Mouse (Mus musculus): ENCODE measurements around the gene Agpat2. TPM values are rescaled to one million over a fixed set of nuclear protein-coding genes. Genes with fewer than 3 reads are reported as not detected.

Gene Agpat2
- total RNA-seq, 2 experiments from 2014 or later = 9.3 to 9.4 TPM

DNA sequence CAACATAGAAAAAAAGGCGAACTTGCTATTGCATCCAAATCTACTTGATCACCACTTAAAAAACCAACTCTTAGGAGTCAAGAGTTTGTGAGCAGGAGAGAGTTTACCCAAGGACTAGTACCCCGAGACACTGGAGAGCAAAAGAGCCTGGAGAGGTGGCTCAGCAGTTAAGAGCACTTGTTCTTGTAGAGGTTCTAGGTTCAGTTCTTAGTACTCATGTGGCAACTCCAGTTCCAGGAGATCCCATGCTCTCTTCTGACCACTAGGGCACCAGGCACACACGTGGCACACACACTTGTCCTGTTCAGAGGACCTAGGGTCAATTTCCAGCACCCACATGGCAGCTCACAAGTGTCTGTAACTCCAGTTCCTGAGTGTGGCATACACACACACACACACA lies 21.9 kb upstream of the Agpat2 start:
- no peak for DNase-seq

DNA sequence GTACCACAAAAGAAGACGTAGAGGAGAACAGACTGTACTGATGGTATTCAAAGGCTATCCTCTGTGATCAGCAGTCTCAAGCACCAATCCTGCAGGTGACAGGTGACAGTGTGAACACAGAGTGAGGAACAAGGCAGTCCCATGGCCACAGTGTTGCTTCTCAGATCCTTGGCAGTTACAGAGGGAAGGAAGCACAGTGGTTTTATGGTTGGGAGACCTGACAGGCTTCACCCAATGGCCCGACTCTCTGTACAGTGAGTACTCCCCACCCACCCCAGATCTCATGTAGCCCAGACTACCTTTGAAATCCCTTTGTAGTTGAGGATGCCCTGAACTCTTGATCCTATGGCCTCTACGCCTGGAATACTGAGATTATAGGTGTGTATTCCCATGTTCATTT lies 21.2 kb upstream of the Agpat2 start:
- no peak for DNase-seq

DNA sequence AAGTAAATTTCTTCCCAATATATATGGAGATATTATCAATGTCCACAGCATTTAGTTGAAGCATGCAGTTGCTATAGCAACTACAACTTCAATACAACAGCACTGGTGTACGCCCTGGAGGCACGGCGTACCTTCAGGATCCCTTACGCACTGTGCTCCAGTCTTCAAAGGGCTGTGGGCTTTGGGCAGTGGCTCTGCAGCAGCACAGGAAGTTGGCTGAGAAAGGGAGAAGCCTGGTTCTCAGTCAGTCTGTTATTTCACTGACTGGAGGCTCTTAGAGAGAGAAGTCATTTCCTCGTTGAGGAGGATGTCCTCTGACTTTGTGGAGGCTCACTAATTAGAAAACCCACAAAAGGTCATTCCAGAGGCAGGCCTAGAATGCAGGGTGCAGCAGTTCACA lies 18.8 kb upstream of the Agpat2 start:
- no peak for DNase-seq

DNA sequence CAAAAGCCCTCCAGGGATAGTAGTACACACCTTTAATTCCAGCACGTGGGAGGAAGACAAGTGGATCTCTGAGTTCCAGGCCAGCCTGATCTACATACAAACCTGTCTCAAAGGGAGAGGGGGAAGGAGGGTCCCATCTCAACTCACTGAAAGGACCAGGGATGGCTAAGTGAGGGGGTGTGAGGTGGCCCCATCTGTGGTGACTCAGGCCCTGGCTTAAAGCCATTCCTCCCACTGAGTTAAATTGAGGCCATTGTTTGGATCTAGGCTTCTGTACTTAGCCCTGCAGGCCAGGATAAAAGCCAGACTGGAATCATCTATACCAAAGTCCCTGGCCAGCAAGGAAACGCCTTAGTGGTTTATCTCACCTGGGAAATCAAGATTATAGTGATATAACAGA lies 17.0 kb upstream of the Agpat2 start:
- DNase-seq = no peak

DNA sequence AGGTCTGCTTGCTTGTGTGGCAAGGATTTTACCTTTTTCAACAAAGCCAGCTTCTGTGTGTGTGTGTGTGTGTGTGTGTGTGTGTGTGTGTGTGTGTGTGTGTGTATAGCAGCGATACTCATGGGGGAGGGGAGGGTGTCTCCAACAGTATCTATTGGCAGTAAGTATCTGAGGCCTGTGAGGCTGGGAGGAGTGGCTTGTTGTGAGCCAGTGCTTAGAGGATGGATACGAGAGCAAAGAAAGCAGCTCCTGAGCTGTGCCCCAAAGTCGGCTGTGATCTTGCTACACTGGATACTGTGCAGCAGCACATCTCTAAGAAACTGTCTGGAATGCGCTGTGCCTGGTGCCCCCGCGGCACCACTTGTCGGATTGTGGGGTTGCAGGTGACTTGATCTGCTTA lies 13.7 kb upstream of the Agpat2 start:
- no peak for DNase-seq

DNA sequence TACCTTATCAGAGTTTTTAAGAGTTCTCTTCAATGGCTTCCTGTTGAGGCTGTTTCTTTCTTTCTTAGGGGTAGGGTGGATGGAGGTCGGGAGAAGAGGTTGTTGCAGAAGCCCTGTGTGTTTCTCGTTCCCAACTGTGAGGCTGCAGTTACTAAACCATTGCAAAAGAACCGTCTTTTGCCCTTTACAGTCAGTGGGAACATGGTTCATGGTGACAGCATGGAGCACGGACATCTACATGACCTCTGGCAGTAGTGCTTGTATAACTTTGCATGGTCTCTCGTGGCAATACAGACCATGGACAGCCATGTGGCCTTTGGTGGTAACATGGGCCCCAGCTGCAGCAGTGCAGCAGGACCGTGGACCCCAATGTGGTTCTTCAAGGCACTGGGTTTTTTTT lies 13.1 kb upstream of the Agpat2 start:
- no peak for DNase-seq

DNA sequence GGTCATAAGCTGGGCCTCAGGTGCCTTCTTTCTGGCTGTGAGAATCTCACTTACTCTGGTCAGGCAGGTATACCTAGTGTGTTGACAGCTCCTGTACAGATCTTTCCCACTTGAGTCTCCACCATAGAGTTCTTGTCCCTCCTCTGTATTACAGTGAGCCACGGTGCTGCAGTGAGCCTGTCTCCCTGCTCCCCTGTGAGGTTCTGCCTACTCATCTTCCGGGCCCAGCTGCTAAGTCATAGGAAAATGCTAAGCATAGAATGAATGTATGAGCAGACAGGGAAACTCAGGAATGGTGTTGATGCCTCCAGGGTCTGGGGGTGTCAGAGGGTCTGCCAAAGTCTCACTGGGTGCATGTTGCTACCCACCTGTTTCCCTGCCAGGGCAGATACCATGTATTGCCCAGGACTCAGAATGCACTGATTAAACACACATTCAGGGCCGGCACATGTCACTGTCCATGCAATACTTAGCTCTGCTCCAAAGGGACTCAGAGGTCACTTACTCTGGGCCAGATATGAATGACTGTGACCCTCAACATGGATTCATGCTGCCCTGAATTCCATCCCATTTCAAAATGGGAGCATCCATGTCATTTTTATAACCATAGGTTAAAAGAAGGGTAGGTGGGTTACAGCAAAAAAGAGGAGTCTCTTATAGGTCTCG lies 11.4 kb upstream of the Agpat2 start:
- DNase-seq = no peak

DNA sequence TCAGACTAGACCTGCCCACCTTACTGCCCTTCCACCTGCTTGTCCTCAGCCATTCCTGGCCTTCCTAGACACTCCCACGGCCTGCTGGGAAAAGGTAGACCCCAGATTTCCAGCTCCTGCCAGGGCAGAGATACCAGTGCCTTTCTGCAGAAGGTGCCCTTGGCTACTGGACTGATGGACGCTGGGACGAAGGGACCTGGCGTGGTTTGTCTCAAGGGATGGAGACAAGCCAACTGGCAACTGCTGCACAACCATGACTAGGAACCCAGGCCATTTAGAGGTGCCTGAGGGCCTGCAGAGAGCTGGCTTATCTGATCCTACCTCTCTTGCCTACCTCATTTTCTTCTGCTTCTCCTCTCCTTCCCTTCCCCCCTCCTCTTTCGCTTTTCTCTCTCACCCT lies 10.7 kb upstream of the Agpat2 start:
- DNase-seq = no peak

DNA sequence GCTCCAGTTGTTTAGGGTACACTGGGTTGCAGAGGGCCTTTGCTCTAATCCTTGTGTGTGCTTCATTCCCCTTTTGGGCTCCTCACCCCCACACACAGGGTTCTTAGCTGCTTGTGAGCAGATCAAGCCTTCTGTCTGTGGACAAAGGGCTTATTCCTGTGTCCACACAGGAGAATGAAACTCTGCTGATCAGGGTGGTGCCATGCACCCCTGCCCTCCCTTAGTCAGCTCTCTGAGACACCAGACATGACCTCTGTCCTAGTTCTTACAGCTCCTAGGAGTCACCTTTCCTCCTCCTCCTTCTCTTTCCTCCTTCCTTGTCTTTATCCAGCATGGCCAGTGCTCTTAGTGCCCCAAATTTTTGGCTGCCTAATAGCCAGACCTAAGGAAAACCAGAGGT lies 7.7 kb upstream of the Agpat2 start:
- no peak for DNase-seq

DNA sequence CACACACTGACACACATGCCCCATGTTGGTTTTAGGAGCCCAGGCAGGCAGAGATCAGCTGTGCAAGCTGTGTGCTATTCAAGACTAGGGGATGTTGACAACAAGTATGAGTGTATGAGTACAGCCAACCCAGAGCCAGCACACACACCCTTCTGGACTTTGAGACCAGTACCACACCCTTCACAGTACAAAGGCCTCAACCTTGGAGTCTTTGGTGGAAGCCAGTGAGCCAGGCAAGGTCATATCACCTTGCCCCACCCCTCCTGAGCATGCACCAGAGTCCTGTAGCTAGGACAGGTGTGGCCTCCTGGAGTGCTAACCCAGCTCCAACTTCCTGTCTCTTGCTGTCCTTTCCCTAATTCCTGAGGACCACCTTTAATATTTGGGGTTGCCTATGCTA lies 6.8 kb upstream of the Agpat2 start:
- no peak for DNase-seq

DNA sequence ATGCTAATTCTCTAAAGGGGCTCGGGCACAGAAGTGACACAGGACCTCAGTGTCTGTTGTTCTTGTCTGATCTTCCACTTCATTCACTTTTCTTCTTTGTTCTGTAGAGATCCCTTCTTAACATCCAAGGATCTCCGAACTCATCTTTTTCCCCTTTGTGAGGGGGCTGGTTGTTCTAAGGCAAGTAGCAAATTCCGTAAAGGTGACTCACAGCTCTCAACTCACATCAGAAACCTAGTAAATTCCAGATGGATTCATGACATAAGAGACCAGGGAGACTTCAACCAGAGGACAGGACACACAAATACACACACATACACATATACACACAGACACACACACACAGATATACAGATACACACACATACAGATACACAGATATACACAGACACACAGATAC lies 6.3 kb upstream of the Agpat2 start:
- DNase-seq = no peak

DNA sequence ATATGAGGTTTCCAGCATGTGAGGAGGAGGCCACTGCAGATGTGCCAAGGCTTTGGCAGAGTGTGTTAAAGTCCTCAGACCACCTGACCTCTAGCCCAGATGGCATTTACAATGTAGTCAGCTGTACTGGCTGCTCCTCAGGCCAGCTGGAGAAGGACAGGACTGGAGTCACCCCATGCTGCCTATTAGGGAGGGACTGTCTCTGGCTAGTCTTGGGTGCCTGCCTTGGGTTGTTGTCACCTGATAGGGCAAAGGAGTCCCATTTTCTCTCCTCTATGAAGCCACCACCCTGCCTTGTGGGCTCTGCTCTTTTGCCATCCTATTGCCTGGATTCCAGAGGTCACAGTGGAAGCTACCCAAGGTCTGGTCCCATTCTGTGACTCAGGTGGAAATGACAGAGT lies 5.0 kb upstream of the Agpat2 start:
- DNase-seq = no peak

DNA sequence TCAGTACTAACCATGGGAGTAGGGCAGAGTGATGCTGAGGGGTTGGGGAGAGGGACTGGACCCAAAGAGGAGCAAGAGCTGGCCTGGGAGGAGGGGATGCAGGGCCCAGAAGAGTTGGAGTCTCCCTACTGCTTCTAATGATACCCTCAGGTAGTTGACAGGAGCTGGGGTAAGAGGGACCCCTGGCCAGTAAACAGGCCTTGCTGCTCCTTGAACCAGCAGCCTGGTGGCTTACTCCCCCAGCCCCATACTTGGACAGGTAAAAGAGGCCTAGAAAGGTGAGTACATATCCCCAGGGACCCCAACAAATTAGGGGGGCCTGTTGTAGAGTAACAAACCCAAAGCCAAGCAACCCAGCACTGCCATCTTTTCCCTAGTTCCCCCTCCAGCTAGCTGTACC lies 4.6 kb upstream of the Agpat2 start:
- no peak for DNase-seq

DNA sequence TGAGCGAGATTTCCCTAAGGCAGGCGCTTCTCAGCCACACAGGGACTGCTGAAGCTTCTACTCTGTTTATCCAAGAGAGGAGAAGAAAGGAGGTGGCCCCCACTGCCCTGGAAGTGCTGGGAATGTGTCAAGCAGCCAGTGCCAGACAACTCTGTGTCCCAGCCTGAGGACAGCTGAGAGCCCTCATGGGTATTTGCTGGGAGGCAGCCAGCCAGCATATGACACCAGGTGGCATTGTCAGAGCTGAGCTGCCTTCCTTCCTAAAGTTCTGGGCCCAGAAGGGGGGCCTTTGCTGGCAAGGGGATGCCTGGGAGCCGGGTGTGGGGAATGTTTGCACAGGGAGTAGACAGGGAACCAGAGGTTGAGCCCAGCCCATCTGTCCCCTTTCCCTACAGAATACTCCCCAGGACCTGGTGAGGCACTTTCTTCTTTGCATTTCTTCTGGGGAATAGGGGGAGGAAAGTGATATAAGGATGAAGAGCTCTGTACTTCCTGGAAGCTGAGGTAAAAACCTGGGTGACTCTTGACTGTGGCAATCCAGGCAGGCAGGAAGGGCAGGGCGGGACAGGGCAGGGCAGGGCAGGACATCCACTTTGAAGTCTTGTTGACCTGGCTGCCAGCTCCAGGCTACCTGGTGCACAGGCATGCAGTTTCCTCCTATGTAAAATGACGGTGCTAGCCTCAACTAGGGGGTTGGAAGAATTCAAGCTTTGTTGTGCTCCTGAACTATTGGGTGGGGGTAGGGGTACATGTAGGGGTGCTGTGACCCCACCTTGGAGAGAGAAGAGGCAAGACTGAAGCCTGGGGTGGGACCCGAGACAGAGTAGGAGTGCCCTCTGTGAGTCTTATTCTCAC lies 3.1 kb upstream of the Agpat2 start:
- DNase-seq = no peak

DNA sequence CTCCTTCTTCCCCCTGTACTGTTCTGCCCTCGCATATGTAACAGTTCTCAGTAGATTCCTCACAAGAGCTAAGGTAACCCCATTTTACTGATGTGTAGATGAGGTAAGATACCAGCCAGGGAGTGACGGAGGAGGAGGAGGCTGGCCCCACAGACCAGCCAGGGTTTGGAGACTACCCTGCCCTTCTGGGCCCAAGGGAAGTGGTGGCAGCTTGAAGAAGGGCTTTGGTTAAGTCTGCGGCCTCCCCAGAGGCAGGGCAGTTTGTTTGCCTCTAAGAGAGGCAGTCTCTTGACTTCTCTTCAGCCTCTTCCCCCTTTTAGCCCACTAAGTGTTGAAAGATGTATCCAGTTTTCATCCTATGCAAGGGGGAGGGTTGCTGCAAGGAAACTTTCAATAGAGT lies 2.4 kb upstream of the Agpat2 start:
- DNase-seq = no peak

DNA sequence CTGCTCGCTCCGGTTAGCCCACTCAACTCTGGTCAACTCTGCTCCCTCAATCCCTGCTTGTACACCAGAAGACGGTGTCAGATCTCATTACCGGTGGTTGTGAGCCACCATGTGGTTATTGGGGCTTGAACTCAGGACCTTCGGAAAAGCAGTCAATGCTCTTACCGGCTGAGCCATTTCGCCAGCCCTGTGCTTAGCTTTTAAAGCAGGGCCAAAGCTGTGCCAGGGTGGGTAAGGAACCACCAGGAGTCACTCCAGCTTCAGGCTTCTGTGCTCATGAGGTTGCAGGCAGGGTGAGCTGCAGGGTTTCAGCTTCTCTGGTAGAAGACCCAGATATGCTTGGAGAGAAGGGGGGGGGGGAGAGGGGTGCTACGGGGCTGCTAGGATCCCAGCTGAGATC lies 1.1 kb upstream of the Agpat2 start:
- DNase-seq = no peak

DNA sequence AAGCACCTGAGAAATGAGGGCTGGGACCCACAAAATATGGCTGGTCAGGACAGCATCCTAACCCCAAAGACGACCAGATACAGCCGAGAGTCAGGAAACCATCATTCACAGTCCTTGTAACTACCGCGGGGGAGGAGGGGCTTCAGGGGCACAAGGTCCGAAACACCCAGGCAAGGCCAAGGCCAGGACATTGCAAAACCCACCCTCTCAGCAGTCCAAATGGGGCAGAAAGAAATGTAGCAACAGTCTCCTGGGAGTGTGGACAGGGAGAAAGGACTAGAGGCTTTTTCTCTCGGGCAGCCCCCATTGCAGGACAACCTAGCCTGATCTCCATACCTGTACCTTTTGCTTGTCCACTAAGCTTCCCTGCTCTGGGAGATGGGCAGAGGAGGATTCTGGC lies 1.1 kb downstream of the Agpat2 start:
- DNase-seq = no peak

DNA sequence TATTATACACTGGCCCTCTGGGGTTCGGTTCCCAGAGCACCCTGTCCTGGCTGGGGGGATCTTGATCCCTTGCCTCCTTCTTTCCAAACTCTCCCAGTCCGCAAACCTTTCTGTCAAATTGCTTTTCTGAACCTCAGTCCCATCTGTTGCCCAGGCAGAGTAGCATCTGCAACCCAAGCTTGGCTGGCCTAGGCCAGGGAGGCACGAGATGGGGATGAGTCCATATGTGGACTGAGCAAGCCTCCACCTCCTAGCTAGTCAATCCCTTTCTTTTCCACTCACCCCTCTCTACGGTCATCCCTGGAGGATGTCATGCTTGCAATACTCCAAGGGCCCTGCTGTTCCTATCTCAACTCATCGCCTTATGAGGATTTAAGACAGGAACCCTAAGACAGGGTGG lies 1.6 kb downstream of the Agpat2 start:
- no peak for DNase-seq

DNA sequence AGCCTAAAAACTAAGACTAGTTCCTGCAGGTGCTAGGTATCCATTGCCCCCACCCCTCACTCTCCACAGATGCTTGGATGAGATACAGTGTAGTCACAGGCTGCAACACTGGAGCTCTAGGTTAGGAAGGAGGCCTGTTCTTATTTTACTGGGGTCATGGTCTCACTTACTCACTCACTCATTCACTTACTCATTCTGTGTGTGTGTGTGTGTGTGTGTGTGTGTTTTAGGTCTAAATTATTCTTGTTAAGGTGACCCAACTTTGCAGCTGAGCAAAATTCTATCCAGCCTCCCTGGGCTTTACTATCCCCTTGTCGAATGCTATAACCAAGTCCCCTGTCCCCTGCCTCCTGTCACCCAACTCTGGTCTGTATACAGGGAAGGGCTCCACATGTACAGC lies 2.6 kb downstream of the Agpat2 start:
- no peak for DNase-seq

DNA sequence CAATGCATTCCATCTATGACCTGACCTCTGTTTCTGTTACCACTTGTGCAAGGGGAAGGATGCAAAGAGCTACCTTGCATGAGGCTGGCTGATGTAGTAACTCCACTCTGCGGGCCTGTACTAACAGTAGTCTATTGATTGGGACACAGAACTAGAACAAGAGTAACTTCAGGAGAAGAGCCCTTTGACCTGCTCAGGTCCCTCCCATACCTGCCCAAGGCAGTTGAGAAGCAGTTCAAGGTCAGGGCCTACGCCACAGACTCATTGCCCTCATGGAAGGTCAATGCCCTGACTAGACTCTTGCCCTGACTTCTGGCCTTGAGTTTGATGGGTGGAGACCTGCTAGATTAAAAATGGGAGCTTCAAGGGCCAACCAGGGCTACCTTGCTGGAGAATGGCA lies 3.6 kb downstream of the Agpat2 start:
- DNase-seq = no peak

DNA sequence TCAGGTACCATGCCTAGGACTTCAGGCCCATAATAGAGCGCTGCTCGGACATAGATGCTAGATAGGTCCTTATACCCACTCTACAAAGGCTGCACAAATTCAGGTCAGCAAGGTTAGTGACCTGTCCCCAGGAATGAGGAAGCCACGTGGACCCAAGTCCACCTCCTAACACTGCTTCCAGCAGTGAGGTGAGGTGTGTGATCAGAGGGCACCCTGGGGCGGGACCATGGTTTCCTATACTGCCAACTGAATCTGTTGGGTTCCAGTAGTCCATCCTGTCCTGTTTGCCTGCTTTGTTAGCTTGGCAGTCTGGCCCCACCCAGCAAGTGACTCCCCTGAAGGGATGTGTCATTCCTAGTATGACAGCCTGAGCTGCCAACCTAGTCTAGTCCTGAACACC lies 4.3 kb downstream of the Agpat2 start:
- DNase-seq = no peak

DNA sequence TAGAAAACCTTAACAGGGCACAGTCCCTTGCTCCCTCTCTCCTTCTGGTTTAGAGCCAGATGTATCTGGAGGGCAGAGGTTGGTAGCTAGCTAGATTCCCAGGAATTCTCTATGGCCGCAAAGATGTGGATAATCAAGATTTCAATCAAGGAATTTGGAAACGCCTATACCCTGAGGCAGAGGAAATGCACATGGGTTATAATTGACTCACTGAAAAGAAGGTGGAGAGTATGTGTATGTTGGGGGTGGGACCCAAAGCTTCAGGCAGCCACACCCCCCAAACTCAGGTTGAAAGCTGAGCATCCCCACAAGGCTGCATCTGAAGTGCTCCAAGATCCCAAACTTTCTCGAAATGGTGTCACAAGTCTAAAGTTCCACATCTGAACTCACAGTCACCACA lies 5.8 kb downstream of the Agpat2 start:
- no peak for DNase-seq

DNA sequence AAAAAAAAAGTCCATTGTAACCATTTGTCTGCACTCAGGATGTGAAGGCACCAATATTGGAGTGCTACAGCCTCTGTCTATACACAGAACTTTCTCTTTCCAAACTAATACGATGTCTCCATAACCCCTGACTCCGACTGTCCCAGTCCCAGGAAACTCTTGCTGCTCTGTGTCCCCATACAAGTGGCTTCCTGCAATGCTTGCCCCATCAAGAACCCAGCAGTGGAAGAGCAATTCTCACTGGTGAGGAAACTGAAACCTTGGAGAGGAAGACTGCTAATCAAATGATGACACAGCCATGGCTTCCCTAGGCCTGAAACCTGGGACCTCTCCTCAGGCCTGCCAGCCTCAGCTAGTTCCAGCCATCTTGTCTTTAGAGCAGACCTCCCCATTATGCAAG lies 6.4 kb downstream of the Agpat2 start:
- no peak for DNase-seq

DNA sequence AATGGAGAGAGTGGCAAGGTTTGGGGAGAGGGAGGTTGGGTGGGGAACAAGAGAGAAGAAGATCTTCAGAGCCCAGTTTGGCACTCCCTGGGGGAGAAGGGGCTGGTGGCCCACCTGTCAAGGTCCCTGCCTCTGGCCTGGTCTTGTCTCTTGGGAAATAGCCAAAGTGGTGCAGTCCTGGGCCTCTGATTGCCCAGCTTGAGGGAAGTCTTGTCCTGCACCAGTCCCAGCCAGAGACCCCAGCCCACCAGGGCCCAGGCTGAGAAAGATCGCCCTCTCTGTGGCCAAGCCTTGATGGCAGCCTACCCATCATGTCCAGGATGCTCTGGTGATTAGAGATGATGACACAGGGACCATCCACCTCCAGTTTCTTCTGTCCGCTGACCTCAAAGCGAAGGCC lies 7.3 kb downstream of the Agpat2 start:
- no peak for DNase-seq

Data from gastrocnemius, postnatal 10 days (tissue).